Mouse (Mus musculus): ENCODE measurements around the gene Syvn1.

Gene Syvn1

GRCm38 (mm10) chr19:6046294-6047153 lies at the start of gene Syvn1:
TSS of gene Syvn1 (plus strand) at chr19:6046576.
- in situ Hi-C loops (cut with MseI, MboI), result no loop called here

- in situ Hi-C loops (cut with MseI, MboI), result no loop called here
Measured at GRCm38 (mm10) chr19:5998180-5998579, 48.2 kb upstream of the Syvn1 start.

- in situ Hi-C loops (cut with MseI, MboI), result no loop called here
Measured at GRCm38 (mm10) chr19:5999969-6000368, 46.4 kb upstream of the Syvn1 start.

- in situ Hi-C loops (cut with MseI, MboI), result no loop called here
Measured at GRCm38 (mm10) chr19:6005541-6005940, 40.8 kb upstream of the Syvn1 start.

GRCm38 (mm10) chr19:6007013-6007412 lies 39.4 kb upstream of the Syvn1 start:
- in situ Hi-C loops (cut with MseI, MboI), result no loop called here

GRCm38 (mm10) chr19:6009137-6009536 lies 37.2 kb upstream of the Syvn1 start:
- in situ Hi-C loops (cut with MseI, MboI), result no loop called here

GRCm38 (mm10) chr19:6013691-6014090 lies 32.7 kb upstream of the Syvn1 start:
- in situ Hi-C loops (cut with MseI, MboI), result no loop called here

GRCm38 (mm10) chr19:6014991-6015510 lies 31.3 kb upstream of the Syvn1 start:
- in situ Hi-C loops (cut with MseI, MboI), result loop anchor here (5.0 kb wide), 2 partner anchors 48 to 53 kb away; partner anchors contain the start of gene Pola2 (in 1 of the 2)

- in situ Hi-C loops (cut with MseI, MboI), result loop anchor here (5.0 kb wide), 2 partner anchors 48 to 53 kb away; partner anchors contain the start of gene Pola2 (in 1 of the 2)
Measured at GRCm38 (mm10) chr19:6015511-6016315, 30.7 kb upstream of the Syvn1 start, which contains the start of gene Capn1. TSS of gene Capn1 (minus strand) at chr19:6015897.

- in situ Hi-C loops (cut with MseI, MboI), result loop anchor here (5.0 kb wide), 2 partner anchors 49 to 54 kb away; partner anchors contain the start of gene Pola2 (in 1 of the 2)
Measured at GRCm38 (mm10) chr19:6016532-6016931, 29.8 kb upstream of the Syvn1 start.

GRCm38 (mm10) chr19:6018142-6019089 lies 28.0 kb upstream of the Syvn1 start:
- in situ Hi-C loops (cut with MseI, MboI), result loop anchor here (5.0 kb wide), 2 partner anchors 51 to 56 kb away; partner anchors contain the start of gene Pola2 (in 1 of the 2)

- in situ Hi-C loops (cut with MseI, MboI), result no loop called here
Measured at GRCm38 (mm10) chr19:6020276-6020675, 26.1 kb upstream of the Syvn1 start.

GRCm38 (mm10) chr19:6023059-6023458 lies 23.3 kb upstream of the Syvn1 start:
- in situ Hi-C loops (cut with MseI, MboI), result no loop called here

GRCm38 (mm10) chr19:6023930-6024329 lies 22.4 kb upstream of the Syvn1 start:
- in situ Hi-C loops (cut with MseI, MboI), result no loop called here

- in situ Hi-C loops (cut with MseI, MboI), result no loop called here
Measured at GRCm38 (mm10) chr19:6028991-6029390, 17.4 kb upstream of the Syvn1 start.

GRCm38 (mm10) chr19:6029426-6029825 lies 16.9 kb upstream of the Syvn1 start:
- in situ Hi-C loops (cut with MseI, MboI), result no loop called here

- in situ Hi-C loops (cut with MseI, MboI), result no loop called here
Measured at GRCm38 (mm10) chr19:6030520-6031280, 15.7 kb upstream of the Syvn1 start.

GRCm38 (mm10) chr19:6035966-6036585 lies 10.3 kb upstream of the Syvn1 start:
- in situ Hi-C loops (cut with MseI, MboI), result no loop called here

GRCm38 (mm10) chr19:6037695-6038094 lies 8.7 kb upstream of the Syvn1 start:
- in situ Hi-C loops (cut with MseI, MboI), result no loop called here

GRCm38 (mm10) chr19:6038326-6038725 lies 8.1 kb upstream of the Syvn1 start:
- in situ Hi-C loops (cut with MseI, MboI), result no loop called here

Data from mouse trophoblast stem cell (cell line).